Mouse (Mus musculus) heart, adult 2 months (tissue): ENCODE measurements at regions not wholly inside any gene's neighbourhood (a gene's known extent, or its start where the extent isn't known, plus 50 kb on each side); places are given as distances from the start of the nearest gene placed in this dataset.

Experiments used
- DNase-seq, 2 experiments: peaks; one replicate each; pipeline ENCODE4 v3.0.0; 2021
- H3K27ac ChIP-seq: fragments of 200-600 bp; 2 replicates; pipeline ENCODE4 v1.8.1; 2022
- H3K27me3 ChIP-seq: fragments of 200-500 bp; 2 replicates; pipeline ENCODE4 v1.6.1; 2012; ENCODE audit warnings: mild to moderate bottlenecking, low read length, inconsistent platforms, mixed read lengths; ENCODE audit not compliant: control insufficient read depth, insufficient read depth
- H3K36me3 ChIP-seq: fragments of 200-500 bp; 2 replicates; pipeline ENCODE4 v1.6.1; 2012; ENCODE audit warnings: low read length, inconsistent platforms; ENCODE audit not compliant: control insufficient read depth, insufficient read depth
- H3K4me1 ChIP-seq: fragments of 200-500 bp; 2 replicates; pipeline ENCODE4 v1.6.1; 2011; ENCODE audit warnings: low read length; ENCODE audit not compliant: control insufficient read depth, insufficient read depth
- H3K4me3 ChIP-seq: fragments of 200-600 bp; 2 replicates; pipeline ENCODE4 v1.8.1; 2022
- H3K79me2 ChIP-seq: fragments of 200-500 bp; replicated peaks from 2 replicates; pipeline ENCODE4 v1.6.1; 2012; ENCODE audit warnings: mild to moderate bottlenecking, inconsistent platforms, low read length, moderate library complexity, mixed read lengths; ENCODE audit not compliant: control insufficient read depth, insufficient read depth
- H3K9ac ChIP-seq: fragments of 200-500 bp; 2 replicates; pipeline ENCODE4 v1.6.1; 2012; ENCODE audit warnings: low read depth, mild to moderate bottlenecking, control low read depth, inconsistent platforms, low read length, mixed read lengths
- CTCF ChIP-seq: fragments of 200-600 bp; IDR thresholded peaks from 2 replicates; pipeline ENCODE4 v1.8.1; 2022; ENCODE audit warnings: antibody characterized with exemption, mild to moderate bottlenecking, moderate library complexity
- EP300 ChIP-seq: fragments of 200-500 bp; IDR thresholded peaks from 2 replicates; pipeline ENCODE4 v1.6.1; 2011; ENCODE audit warnings: low read depth, low read length, control low read depth; ENCODE audit not compliant: insufficient read depth
- POLR2A ChIP-seq: fragments of 200-500 bp; IDR thresholded peaks from 2 replicates; pipeline ENCODE4 v1.6.1; 2011; ENCODE audit warnings: mild to moderate bottlenecking, low read depth, low read length, control low read depth; ENCODE audit not compliant: insufficient read depth
- WGBS: fragments of 180-500 bp; shearing (Covaris S2); methylation state at CpG from one replicate; pipeline ENCODE4 v1.1.7; 2018; 5-methylcytosine and 5-hydroxymethylcytosine counted together
- intact Hi-C: fragments of 180-260 bp; cut with DNase I; formaldehyde crosslinking; loops from one replicate; pipeline ENCODE4 v1.15.1; 2025

DNA sequence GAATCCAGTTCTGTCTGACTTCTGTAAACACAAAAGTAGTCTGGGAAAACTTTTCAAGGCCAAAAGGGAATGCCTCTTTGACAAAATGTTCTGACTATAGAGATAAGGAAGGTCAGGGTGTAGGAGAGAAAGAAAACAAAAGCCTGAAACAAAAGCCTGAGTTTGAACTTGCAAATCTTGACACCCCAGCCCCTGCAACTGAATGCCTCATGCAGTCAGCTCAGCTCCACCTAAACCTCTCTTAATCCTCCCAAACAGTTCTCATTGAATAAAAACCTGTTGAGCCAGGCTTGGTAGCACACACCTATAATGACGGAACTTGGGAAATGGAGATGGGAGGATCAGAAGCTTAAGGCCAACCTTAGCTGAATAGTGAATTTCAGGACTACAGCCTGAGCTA, 116.1 kb downstream of the Gpbp1 start:
- 79% methylated on average over 1 of the region's 1 CpGs for WGBS
- no peak for DNase-seq
- H3K36me3 ChIP-seq = no peaks in the 10 kb centered on the region; the same call in 1 of the 2 replicates
- TF ChIP-seq CTCF (no peak), EP300 (no peak), POLR2A (no peak)
- no peak overlapping the region for H3K9ac ChIP-seq
- no peak overlapping the region for H3K27ac ChIP-seq
- no peak overlapping the region for H3K4me3 ChIP-seq
- H3K27me3 ChIP-seq = no peaks in the 10 kb centered on the region
- intact Hi-C loops = no loop called here
- H3K79me2 ChIP-seq = no peaks in the 10 kb centered on the region
- H3K4me1 ChIP-seq = peaks cover 1% of the 10 kb centered on the region
